Mouse (Mus musculus) brain, embryonic 14.5 days (tissue): Measurements from ENCODE around the gene Zfp609. TPM values are rescaled to one million over a fixed set of nuclear protein-coding genes. Genes with fewer than 3 reads are reported as not detected.
"Not testable (repeated sequence)": the region's sequence is repeated elsewhere in the genome, so short reads cannot be mapped to it uniquely, and the experiment has no call there.

Experiments
- DNase-seq: peaks from one replicate; pipeline ENCODE4 v3.0.0-alpha.2; 2011; ENCODE audit warnings: low read depth
- CTCF ChIP-seq: fragments of 200-500 bp; IDR thresholded peaks from 2 replicates; pipeline ENCODE4 v1.5.1; 2012; ENCODE audit warnings: inconsistent platforms, mild to moderate bottlenecking, moderate library complexity, borderline replicate concordance; ENCODE audit not compliant: insufficient read depth, insufficient read length; ENCODE audit errors: extremely low read depth
- POLR2A ChIP-seq: fragments of 200-500 bp; IDR thresholded peaks from 2 replicates; pipeline ENCODE4 v1.6.1; 2012; ENCODE audit warnings: mild to moderate bottlenecking, inconsistent platforms, borderline replicate concordance; ENCODE audit not compliant: poor library complexity, insufficient read depth, insufficient read length, severe bottlenecking; ENCODE audit errors: extremely low read depth
- polyA plus RNA-seq: library from polyadenylated mRNA; depleted of rRNA; stranded (reverse); fragments of >200 nt; gene quantifications from 2 replicates; pipeline ENCODE4 v1.2.3, GENCODE M21; 2012

The Zfp609 gene
- polyA plus RNA-seq, 1 experiment: 35.4 TPM

DNA sequence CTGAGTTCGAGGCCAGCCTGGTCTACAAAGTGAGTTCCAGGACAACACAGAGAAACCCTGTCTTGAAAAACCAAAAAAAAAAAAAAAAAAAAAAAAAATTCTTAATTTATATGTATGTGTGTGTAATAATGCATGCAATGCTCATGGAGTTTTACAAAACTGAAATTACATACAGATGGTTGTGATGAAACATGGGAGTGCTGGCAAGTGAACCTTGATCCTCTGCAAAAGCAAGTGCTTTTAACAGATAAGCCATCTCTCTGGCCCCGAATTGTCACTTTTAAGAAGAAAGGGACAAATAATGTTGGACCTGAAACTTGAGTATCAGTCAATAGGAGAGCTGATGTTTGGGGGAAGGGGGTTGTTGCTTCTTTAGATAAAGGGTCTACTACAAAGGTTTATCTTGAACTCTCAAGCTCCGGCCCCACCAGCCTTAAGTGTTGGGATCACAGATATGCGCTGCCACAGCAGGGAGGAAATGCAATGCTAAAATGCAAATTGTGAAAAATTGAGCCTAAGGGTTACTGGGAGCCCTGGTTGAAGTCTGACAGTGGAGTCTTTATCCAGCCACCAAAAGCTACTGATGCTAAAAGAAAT lies 41.5 kb downstream of the Zfp609 start:
- TF ChIP-seq CTCF: no peak
- no peak for TF ChIP-seq POLR2A

GRCm38 (mm10) chr9:65779619-65780018 lies 47.7 kb downstream of the Zfp609 start:
- not testable (repeated sequence) for DNase-seq

More for the DNA sequence above, 41.5 kb downstream of the Zfp609 start:
- no peak for DNase-seq

- no peak for TF ChIP-seq POLR2A
- TF ChIP-seq CTCF: no peak
- DNase-seq: no peak
Measured at GRCm38 (mm10) chr9:65776874-65777432, 50.4 kb downstream of the Zfp609 start.

DNA sequence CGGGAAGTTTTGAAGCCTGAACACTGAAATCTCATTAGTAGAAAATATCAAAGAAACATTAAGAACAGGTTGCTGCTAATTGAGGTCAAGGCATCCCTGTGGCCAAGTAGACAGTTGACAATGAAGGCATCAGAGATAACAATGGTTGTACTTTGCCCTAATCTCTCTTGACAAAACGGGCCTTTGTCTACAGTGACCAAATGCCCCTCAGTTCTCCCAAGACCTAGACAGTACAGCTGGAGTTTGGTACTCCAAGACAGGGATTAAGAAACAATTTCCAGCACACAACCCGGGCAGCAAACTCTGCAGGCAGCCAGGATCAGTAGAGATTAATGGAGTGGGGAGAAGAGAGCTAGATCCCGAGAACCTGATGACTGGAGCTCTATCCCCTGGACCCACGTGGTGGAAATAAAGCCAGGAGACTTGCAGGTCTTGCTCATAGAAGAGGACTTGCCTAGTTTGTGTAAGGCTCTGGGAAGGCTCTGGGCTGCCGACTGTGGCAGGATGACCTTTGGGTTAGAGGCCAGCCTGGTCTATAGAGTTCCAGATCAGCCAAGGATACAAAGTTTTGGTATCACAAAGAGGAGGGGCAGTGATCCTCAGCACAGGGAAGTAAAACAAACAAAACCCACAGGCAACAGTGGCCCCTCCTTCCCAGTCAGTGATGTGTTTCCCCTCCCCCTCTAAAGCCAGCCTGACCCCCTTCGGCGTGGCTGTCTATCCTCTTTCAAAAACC lies 51.1 kb downstream of the Zfp609 start:
- no peak for TF ChIP-seq POLR2A
- TF ChIP-seq CTCF: no peak
- no peak for DNase-seq

DNA sequence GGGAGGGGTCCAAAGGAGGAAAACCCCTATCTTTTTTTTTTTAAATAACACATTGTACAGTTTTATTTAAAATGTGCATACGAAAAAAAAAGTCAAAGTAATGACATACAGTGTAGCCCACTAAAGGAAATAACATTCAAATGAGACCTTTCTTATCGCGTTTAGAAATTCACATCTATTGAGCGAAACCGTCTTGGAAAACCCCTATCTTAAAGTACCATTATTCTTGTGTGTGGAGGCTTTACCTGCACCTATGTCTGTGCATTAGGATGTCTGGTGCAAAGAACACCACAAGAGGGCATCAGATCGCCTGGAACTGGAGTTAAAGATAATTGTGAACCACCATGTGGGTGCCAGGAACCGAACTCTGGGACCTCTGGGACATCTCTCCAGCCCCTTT lies 53.6 kb downstream of the Zfp609 start:
- TF ChIP-seq CTCF (no peak), POLR2A (no peak)
- DNase-seq: no peak

- TF ChIP-seq CTCF (no peak), POLR2A (no peak)
- DNase-seq: no peak
Measured at GRCm38 (mm10) chr9:65771011-65771664, 56.2 kb downstream of the Zfp609 start.

- no peak for DNase-seq
- TF ChIP-seq POLR2A: no peak
- no peak for TF ChIP-seq CTCF
Measured at GRCm38 (mm10) chr9:65762728-65763127, 64.6 kb downstream of the Zfp609 start.

DNA sequence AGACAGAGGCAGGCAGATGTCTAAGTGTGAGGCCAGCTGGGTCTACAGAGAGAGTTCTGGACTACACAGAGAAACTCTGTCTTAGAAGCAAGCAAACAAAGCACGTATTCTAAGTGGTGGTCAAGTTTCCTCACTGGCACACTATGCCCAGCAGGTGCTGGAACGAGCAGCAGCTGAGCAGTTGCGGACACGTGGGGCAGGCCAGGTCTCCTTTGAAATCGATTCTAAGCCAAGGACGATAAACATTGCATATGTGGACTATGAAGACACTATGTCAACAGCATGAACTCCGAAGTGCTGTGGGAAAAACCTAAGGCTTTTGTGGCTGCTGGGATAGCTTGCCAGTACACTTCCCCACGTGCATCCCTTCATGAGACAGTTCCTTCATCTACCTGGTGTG lies 67.4 kb downstream of the Zfp609 start:
- TF ChIP-seq POLR2A: no peak
- no peak for TF ChIP-seq CTCF

DNA sequence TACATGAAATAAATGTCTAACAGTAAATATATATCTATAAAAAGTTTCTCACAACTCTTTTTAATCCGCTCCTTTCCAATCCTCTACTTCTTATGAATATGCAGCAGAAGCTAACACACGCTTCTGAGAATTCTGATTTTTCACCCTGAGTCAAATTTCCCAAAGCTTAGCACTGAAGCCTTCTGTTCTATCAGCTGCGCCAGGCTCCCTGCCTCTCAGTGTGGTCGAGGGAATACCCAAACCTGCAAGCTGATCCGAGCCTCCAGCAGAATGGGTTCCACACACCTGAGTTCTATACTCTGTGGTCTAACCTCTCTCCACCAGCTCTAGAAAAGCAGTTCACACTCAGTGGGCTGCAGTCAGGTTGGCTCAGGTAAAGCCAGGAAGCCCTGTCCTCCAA lies 68.1 kb downstream of the Zfp609 start:
- TF ChIP-seq CTCF (no peak), POLR2A (no peak)
- DNase-seq: no peak

More for the DNA sequence above, 67.4 kb downstream of the Zfp609 start:
- DNase-seq: no peak

- TF ChIP-seq CTCF: no peak
- TF ChIP-seq POLR2A: no peak
- peak; percentile 45 for DNase-seq
Measured at GRCm38 (mm10) chr9:65757826-65758225, 69.5 kb downstream of the Zfp609 start.

DNA sequence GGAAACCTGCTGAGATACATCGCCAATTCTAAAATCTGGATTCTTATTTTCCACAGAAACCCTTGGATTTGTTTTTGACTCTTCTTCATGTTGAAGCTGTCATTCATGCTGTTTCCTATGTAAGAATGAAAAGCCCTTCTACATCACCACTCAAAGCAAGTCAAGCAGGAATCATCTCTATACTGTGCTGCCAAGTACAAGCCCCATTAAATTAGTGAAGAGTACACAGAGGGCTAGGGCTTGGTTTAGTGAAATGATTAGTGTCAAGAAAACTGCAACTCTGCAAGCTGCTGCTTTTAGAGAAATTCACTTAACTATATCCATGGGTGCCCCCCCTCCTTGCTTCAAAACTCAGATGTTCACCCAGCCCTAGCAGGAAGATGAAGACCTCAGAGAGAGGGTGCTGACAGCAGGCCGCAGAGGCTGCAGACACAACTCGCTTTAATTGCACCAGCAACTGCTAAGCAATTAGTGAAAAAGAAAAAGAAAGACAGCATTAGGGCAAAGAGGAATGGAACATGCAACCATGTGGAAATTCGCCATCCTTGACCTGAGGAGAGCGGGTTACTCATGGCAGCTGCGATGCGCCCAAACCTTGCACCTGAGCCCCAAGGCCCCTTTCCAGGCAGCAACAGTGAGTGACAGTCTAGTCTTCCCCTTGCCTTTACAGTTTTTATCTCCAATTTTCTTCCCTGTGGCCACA lies 71.5 kb downstream of the Zfp609 start:
- peak; percentile 83 for DNase-seq
- TF ChIP-seq CTCF (no peak), POLR2A (no peak)
